Mouse (Mus musculus): ENCODE results near the gene Stx5a. TPM values are rescaled to one million over a fixed set of nuclear protein-coding genes. Genes with fewer than 3 reads are reported as not detected.

Gene Stx5a
- polyA plus RNA-seq (2012; rRNA removed): 71.7 and 97.3 TPM in 2 replicates

GRCm38 (mm10) chr19:8741243-8741869 lies at the start of gene Stx5a:
TSS of gene Stx5a (plus strand) at chr19:8741413.
- DNase-seq (ENCODE audit: low read depth, low spot score): peak; percentile 95
- WGBS: under 1% methylated on average over 36 of the region's 36 CpGs

DNA sequence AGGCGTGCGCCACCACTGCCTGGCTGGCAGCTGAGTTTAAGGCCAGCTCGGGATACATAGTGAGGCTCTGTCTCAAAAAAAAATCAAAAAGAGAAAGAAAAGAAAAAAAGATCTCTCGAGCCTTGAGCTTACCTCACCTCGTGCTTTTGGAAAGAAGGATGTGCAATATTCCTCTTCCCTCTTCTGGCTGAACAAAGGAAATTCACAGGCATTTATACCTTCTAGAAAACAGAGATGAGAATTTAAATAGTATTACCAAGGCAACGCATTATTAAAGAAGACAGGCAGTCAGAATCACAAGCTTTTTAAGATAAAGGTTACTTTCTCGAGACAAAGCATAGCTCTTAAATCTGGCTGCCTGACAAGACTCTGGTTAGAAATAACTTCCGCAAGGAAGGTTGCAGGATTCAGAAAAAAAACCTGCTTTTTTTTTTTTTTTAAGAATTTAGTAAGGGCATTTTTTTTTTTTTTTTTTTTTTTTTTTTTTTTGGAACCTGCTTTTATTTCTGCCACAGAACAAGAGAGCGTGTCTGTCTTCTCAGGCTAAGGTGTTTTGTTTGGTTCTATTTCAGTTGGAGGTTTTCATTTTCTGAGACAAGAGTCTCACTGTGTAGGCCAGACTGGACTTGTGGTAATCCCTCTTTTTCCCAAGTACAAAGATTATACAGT lies 49.2 kb upstream of the Stx5a start:
- no peak for DNase-seq (ENCODE audit: low read depth, low spot score)
- 71% methylated on average over 9 of the region's 9 CpGs for WGBS

DNA sequence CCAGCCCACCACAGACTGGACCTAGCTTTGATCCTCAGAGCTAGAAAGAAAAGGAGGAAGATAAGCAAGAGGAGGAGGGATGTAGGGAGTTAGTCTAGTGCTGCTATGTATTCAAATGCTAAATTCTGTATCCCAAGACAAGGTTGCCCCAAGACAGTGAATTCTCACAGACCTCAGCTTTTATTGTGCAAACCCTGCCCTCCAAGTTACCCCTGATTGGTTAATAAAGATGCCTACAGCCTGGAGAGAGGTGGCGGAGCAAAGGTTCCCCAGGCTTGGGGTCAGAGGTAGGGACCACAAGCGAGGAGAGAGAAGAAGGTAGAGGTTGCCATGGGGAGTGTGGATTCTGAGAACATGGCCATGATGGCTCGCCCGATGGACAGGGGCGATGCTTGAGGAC lies 48.5 kb upstream of the Stx5a start:
- 83% methylated on average over 5 of the region's 5 CpGs for WGBS
- DNase-seq (ENCODE audit: low read depth, low spot score): no peak

DNA sequence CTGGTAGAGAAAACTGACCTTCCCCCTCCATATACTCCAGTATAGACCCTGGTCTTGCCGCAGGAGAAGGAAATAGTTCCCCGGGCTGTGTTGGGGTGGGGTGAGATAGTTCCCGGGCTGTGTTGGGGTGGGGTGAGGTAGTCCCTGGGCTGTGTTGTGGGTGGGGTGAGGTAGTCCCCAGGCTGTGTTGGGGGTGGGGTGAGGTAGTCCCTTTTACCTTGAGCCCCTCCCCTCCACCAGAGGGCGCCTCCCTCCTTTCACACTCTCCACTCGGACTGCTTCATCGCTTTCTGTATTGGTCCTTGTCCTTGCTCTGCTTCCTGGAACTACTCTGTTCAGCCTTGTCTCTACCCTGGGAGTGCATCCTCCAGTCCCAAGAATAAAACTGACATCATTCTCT lies 45.9 kb upstream of the Stx5a start:
- no peak for DNase-seq (ENCODE audit: low read depth, low spot score)
- WGBS: 14% methylated on average over 6 of the region's 6 CpGs

GRCm38 (mm10) chr19:8699652-8700051 lies 41.6 kb upstream of the Stx5a start:
- WGBS: 82% methylated on average over 9 of the region's 9 CpGs
- DNase-seq (ENCODE audit: low read depth, low spot score): no peak

DNA sequence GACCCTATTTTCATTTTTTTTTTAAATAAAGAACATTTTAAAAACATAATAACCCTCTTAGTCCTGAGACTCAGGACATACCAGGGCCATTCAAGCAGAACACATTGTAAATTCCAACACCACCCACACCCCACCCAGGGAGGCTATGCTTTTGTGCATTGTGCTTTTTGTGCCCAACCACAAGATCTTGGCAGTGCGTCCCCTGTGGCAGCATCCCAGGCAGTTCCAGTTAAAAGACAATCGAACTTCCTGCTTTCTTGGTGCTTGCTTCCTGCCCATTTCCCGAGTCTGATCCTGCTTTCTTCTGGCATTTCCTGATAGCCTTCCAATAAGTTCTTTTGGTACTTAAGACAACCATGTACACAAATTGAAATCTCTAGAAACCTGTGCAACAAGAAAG lies 38.8 kb upstream of the Stx5a start:
- DNase-seq (ENCODE audit: low read depth, low spot score): no peak
- 28% methylated on average over 3 of the region's 3 CpGs for WGBS

GRCm38 (mm10) chr19:8703571-8703970 lies 37.6 kb upstream of the Stx5a start:
- 67% methylated on average over 4 of the region's 4 CpGs for WGBS

GRCm38 (mm10) chr19:8705026-8705708 lies 36.0 kb upstream of the Stx5a start:
- WGBS: 76% methylated on average over 6 of the region's 6 CpGs
- no peak for DNase-seq (ENCODE audit: low read depth, low spot score)

More at GRCm38 (mm10) chr19:8703571-8703970, 37.6 kb upstream of the Stx5a start:
- no peak for DNase-seq (ENCODE audit: low read depth, low spot score)

DNA sequence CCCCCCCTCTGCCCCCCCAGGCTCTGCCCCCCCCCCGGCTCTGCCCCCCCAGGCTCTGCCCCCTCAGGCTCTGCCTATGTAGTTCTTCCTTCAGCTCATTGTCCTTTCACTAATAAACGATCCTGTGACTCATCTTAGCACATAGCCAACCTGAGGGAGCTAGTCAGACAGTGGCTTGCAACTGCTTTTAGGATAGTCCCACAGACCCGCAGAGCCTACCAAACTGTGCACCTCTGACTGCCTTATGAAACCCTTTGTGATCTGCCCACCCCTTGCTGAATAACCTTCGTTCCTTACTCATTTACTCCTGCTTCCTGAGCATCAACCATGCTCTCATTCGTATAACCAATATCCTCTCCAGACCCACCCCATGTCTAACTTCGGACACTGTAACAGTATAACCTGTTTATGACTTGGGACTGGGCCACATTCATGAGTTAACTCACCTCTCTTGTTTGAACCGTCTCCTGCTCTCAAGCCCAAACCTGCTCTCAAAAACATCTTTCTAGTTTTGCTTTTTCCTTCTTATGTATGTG lies 35.0 kb upstream of the Stx5a start:
- 50% methylated on average over 7 of the region's 7 CpGs for WGBS
- DNase-seq (ENCODE audit: low read depth, low spot score): no peak

- WGBS: 92% methylated on average over 7 of the region's 7 CpGs
- no peak for DNase-seq (ENCODE audit: low read depth, low spot score)
Measured at GRCm38 (mm10) chr19:8706930-8707329, 34.3 kb upstream of the Stx5a start.

- DNase-seq (ENCODE audit: low read depth, low spot score): no peak
- WGBS: 90% methylated on average over 8 of the region's 8 CpGs
Measured at GRCm38 (mm10) chr19:8708954-8709353, 32.3 kb upstream of the Stx5a start.

GRCm38 (mm10) chr19:8710057-8710456 lies 31.2 kb upstream of the Stx5a start:
- WGBS: 71% methylated on average over 2 of the region's 2 CpGs
- DNase-seq (ENCODE audit: low read depth, low spot score): no peak

GRCm38 (mm10) chr19:8711506-8711905 lies 29.7 kb upstream of the Stx5a start:
- 22% methylated on average over 4 of the region's 4 CpGs for WGBS
- no peak for DNase-seq (ENCODE audit: low read depth, low spot score)

- 29% methylated on average over 10 of the region's 10 CpGs for WGBS
- DNase-seq (ENCODE audit: low read depth, low spot score): no peak
Measured at GRCm38 (mm10) chr19:8711949-8712869, 29.0 kb upstream of the Stx5a start.

DNA sequence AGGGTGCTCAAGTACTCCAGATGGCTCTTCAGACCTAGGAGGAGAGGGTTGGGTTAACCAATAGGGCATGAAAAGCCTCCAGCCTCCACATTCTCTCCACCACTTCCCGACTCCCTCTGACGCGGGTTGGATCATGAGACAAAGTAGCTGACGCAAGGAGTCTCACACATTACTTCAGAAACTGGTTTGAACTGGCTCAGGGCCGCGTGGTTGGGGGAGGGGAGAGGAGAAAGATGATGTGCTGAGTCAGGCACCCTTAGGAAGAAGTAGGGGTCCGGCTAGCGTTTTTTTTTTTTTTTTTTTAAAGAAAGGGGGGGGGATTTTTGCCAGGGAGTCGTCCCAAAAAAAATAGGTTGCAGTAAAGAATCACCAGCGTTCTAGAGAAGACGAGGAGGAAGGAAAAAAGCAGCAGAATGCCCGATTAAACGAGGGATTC lies 28.3 kb upstream of the Stx5a start:
- no peak for DNase-seq (ENCODE audit: low read depth, low spot score)
- WGBS: under 1% methylated on average over 13 of the region's 13 CpGs

GRCm38 (mm10) chr19:8713306-8713996 lies 27.8 kb upstream of the Stx5a start:
- peak; percentile 79 for DNase-seq (ENCODE audit: low read depth, low spot score)
- under 1% methylated on average over 51 of the region's 51 CpGs for WGBS

GRCm38 (mm10) chr19:8713997-8714652 lies 27.1 kb upstream of the Stx5a start:
- WGBS: 10% methylated on average over 13 of the region's 13 CpGs

GRCm38 (mm10) chr19:8714653-8715481 lies 26.3 kb upstream of the Stx5a start:
- no peak for DNase-seq (ENCODE audit: low read depth, low spot score)
- WGBS: 74% methylated on average over 10 of the region's 10 CpGs

More at GRCm38 (mm10) chr19:8713997-8714652, 27.1 kb upstream of the Stx5a start:
- no peak for DNase-seq (ENCODE audit: low read depth, low spot score)

Measured in large intestine, adult 2 months (tissue).